Mouse (Mus musculus): ENCODE results near the gene Ift46. TPM values are rescaled to one million over a fixed set of nuclear protein-coding genes. Genes with fewer than 3 reads are reported as not detected.

Ift46 gene
- total RNA-seq (2023): 10 to 100 TPM; 37.6 to 48.1 TPM

GRCm38 (mm10) chr9:44767101-44768028, at the start of gene Ift46, which contains the start of gene Arcn1:
Gene Ift46, plus strand, starts transcription at chr9:44767908.
Gene Arcn1, minus strand, starts transcription at chr9:44767845.

GRCm38 (mm10) chr9:44734524-44735494, 32.9 kb upstream of the Ift46 start, which contains the start of gene Phldb1:
Gene Phldb1, minus strand, starts transcription at chr9:44735198.

GRCm38 (mm10) chr9:44799102-44799957, 31.6 kb downstream of the Ift46 start, which contains the start of gene Tmem25:
Gene Tmem25, minus strand, starts transcription at chr9:44799307.

GRCm38 (mm10) chr9:44802808-44803450, 35.2 kb downstream of the Ift46 start, which contains the start of gene Ttc36:
Gene Ttc36, minus strand, starts transcription at chr9:44803072.

Other genes starting within 250 kb of the Ift46 start
- 1 to 10 TPM in 1 of 2 experiments, under 1 TPM in 1; 0.27 to 1.2 TPM for gene Cxcr5, start 206.0 kb upstream of the Ift46 start, total RNA-seq (2023)
- gene Ddx6, start 163.0 kb upstream of the Ift46 start, total RNA-seq (2023): 100 to 1,000 TPM; 132 to 134 TPM
- not detected for gene Treh, start 94.7 kb upstream of the Ift46 start, total RNA-seq (2023)
- 10 to 100 TPM in 1 of 2 experiments, 1 to 10 TPM in 1; 7.3 to 11.1 TPM for gene Phldb1, start 32.7 kb upstream of the Ift46 start, total RNA-seq (2023)
- 100 to 1,000 TPM; 125 to 130 TPM for gene Arcn1, start 63 bp upstream of the Ift46 start, total RNA-seq (2023)
- gene Tmem25, start 31.4 kb downstream of the Ift46 start, total RNA-seq (2023): 1 to 10 TPM in 1 of 2 experiments, under 1 TPM in 1; 0.70 to 1.2 TPM
- gene Ttc36, start 35.2 kb downstream of the Ift46 start, total RNA-seq (2023): 1 to 10 TPM in 1 of 2 experiments, under 1 TPM in 1; 0.82 to 1.5 TPM
- 10 to 100 TPM; 52.0 to 56.5 TPM for gene Kmt2a, start 113.4 kb downstream of the Ift46 start, total RNA-seq (2023)
- gene Atp5l, start 152.8 kb downstream of the Ift46 start, total RNA-seq (2023): 100 to 1,000 TPM; 209 to 218 TPM
- gene Ube4a, start 197.7 kb downstream of the Ift46 start, total RNA-seq (2023): 10 to 100 TPM; 79.7 to 83.3 TPM
- 1 to 10 TPM; 3.2 to 4.6 TPM for gene Cd3g, start 212.5 kb downstream of the Ift46 start, total RNA-seq (2023)
- 1 to 10 TPM; 2.6 to 3.8 TPM for gene Cd3d, start 213.9 kb downstream of the Ift46 start, total RNA-seq (2023)
- gene Cd3e, start 241.7 kb downstream of the Ift46 start, total RNA-seq (2023): 1 to 10 TPM; 3.1 to 4.5 TPM

Data from monocyte, adult 59 days (primary cell).